Mouse (Mus musculus) heart, embryonic 15.5 days (tissue): ENCODE results near the gene Nyap1. TPM values are rescaled to one million over a fixed set of nuclear protein-coding genes. Genes with fewer than 3 reads are reported as not detected.
"Not testable (repeated sequence)": the region's sequence is repeated elsewhere in the genome, so short reads cannot be mapped to it uniquely, and the experiment has no call there.

Source experiments
- ATAC-seq: fragments of 200-750 bp; cut with Nextera tagmentation; replicated peaks from 2 replicates; pipeline ENCODE4 v1.8.0; 2017; ENCODE audit warnings: low read depth, moderate TSS enrichment; ENCODE audit not compliant: insufficient number of reproducible peaks, insufficient read depth, low FRiP score
- H3K27ac ChIP-seq: fragments of 300-500 bp; sonication (generic); 2 replicates; pipeline ENCODE4 v1.5.1; 2015; ENCODE audit warnings: mild to moderate bottlenecking, inconsistent platforms
- H3K27me3 ChIP-seq: fragments of 300-500 bp; sonication (generic); 2 replicates; pipeline ENCODE4 v1.6.1; 2015; ENCODE audit warnings: inconsistent platforms
- H3K36me3 ChIP-seq: fragments of 300-500 bp; sonication (generic); 2 replicates; pipeline ENCODE4 v1.6.1; 2015; ENCODE audit warnings: mild to moderate bottlenecking, inconsistent platforms
- H3K4me1 ChIP-seq: fragments of 300-500 bp; sonication (generic); replicated peaks from 2 replicates; pipeline ENCODE4 v1.6.1; 2015; ENCODE audit warnings: inconsistent platforms
- H3K4me2 ChIP-seq: fragments of 300-500 bp; sonication (generic); 2 replicates; pipeline ENCODE4 v1.6.1; 2015; ENCODE audit warnings: inconsistent platforms, mild to moderate bottlenecking, moderate library complexity
- H3K4me3 ChIP-seq: fragments of 300-500 bp; sonication (generic); 2 replicates; pipeline ENCODE4 v1.5.1; 2015; ENCODE audit warnings: mild to moderate bottlenecking, inconsistent platforms
- H3K9ac ChIP-seq: fragments of 300-500 bp; sonication (generic); 2 replicates; pipeline ENCODE4 v1.6.1; 2015; ENCODE audit warnings: mild to moderate bottlenecking, inconsistent platforms
- H3K9me3 ChIP-seq: fragments of 300-500 bp; sonication (generic); replicated peaks from 2 replicates; pipeline ENCODE4 v1.6.1; 2016; ENCODE audit warnings: inconsistent platforms
- WGBS: fragments of 180-500 bp; shearing (Covaris S2); methylation state at CpG from one replicate; pipeline ENCODE4 v1.1.7; 2015; ENCODE audit warnings: mixed read lengths; 5-methylcytosine and 5-hydroxymethylcytosine counted together
- polyA plus RNA-seq: library from polyadenylated mRNA; unstranded; fragments of >200 nt; fragmentation: Nextera tagmentation; extraction: Ambion mirVana; gene quantifications from 2 replicates; pipeline ENCODE4 v1.2.1, GENCODE M21; 2015

Gene Nyap1
- polyA plus RNA-seq, 1 experiment from 2014 or later: 1.2 TPM

- H3K27me3 ChIP-seq, ATAC-seq, H3K4me2 ChIP-seq, H3K9me3 ChIP-seq, H3K4me3 ChIP-seq, H3K9ac ChIP-seq: not testable (repeated sequence)
- peaks cover 61% of the 10 kb centered on the region for H3K4me1 ChIP-seq
- 92% methylated on average over 6 of the region's 8 CpGs for WGBS
- peak overlapping the region; percentile 82; the same call in 1 of the 2 replicates for H3K27ac ChIP-seq
- H3K36me3 ChIP-seq: peaks cover 13% of the 10 kb centered on the region; the same call in 1 of the 2 replicates
Measured at GRCm38 (mm10) chr5:137750212-137750611, 8.8 kb upstream of the Nyap1 start.

- Histone ChIP-seq H3K4me3 (peak overlapping the region; percentile 83), H3K9me3 (no peaks in the 10 kb centered on the region), H3K4me1 (peaks cover 59% of the 10 kb centered on the region), H3K4me2 (peak overlapping the region; percentile 98), H3K27ac (peak overlapping the region; percentile 98), H3K27me3 (no peaks in the 10 kb centered on the region), H3K9ac (no peak overlapping the region), H3K36me3 (peaks cover 13% of the 10 kb centered on the region; the same call in 1 of the 2 replicates)
- no peak for ATAC-seq
- WGBS: 36% methylated on average over 6 of the region's 6 CpGs
Measured at GRCm38 (mm10) chr5:137749196-137749836, 7.9 kb upstream of the Nyap1 start.

GRCm38 (mm10) chr5:137748130-137748770, 6.8 kb upstream of the Nyap1 start:
- Histone ChIP-seq H3K27ac (peak overlapping the region; percentile 98), H3K36me3 (peaks cover 13% of the 10 kb centered on the region; the same call in 1 of the 2 replicates), H3K9me3 (no peaks in the 10 kb centered on the region), H3K27me3 (no peaks in the 10 kb centered on the region), H3K4me1 (peaks cover 53% of the 10 kb centered on the region), H3K4me3 (peak overlapping the region; percentile 83), H3K4me2 (peak overlapping the region; percentile 98), H3K9ac (peak overlapping the region; percentile 58)
- 23% methylated on average over 5 of the region's 5 CpGs for WGBS
- no peak for ATAC-seq

GRCm38 (mm10) chr5:137747326-137747961, 6.0 kb upstream of the Nyap1 start:
- Histone ChIP-seq H3K4me3 (peak overlapping the region; percentile 83), H3K27me3 (no peaks in the 10 kb centered on the region), H3K4me1 (peaks cover 46% of the 10 kb centered on the region), H3K4me2 (peak overlapping the region; percentile 98), H3K9ac (peak overlapping the region; percentile 91), H3K27ac (peak overlapping the region; percentile 98), H3K36me3 (peaks cover 10% of the 10 kb centered on the region; the same call in 1 of the 2 replicates), H3K9me3 (no peaks in the 10 kb centered on the region)
- WGBS: 1% methylated on average over 26 of the region's 26 CpGs
- ATAC-seq: no peak

- Histone ChIP-seq H3K4me1 (peaks cover 43% of the 10 kb centered on the region), H3K9me3 (no peaks in the 10 kb centered on the region), H3K4me2 (peak overlapping the region; percentile 98), H3K27me3 (no peaks in the 10 kb centered on the region), H3K27ac (peak overlapping the region; percentile 98), H3K9ac (peak overlapping the region; percentile 91), H3K4me3 (peak overlapping the region; percentile 83), H3K36me3 (peaks cover 4% of the 10 kb centered on the region; the same call in 1 of the 2 replicates)
- WGBS: under 1% methylated on average over 16 of the region's 16 CpGs
- ATAC-seq: no peak
Measured at GRCm38 (mm10) chr5:137746851-137747325, 5.5 kb upstream of the Nyap1 start.

GRCm38 (mm10) chr5:137746282-137746850, 5.0 kb upstream of the Nyap1 start:
- H3K9ac ChIP-seq: peak overlapping the region; percentile 91
- H3K4me1 ChIP-seq: peaks cover 43% of the 10 kb centered on the region
- under 1% methylated on average over 20 of the region's 20 CpGs for WGBS
- H3K9me3 ChIP-seq: no peaks in the 10 kb centered on the region
- peak overlapping the region; percentile 83 for H3K4me3 ChIP-seq
- H3K27ac ChIP-seq: peak overlapping the region; percentile 98
- peak; percentile 38 for ATAC-seq
- H3K27me3 ChIP-seq: no peaks in the 10 kb centered on the region
- no peaks in the 10 kb centered on the region for H3K36me3 ChIP-seq
- peak overlapping the region; percentile 98 for H3K4me2 ChIP-seq

GRCm38 (mm10) chr5:137745214-137746171, 4.1 kb upstream of the Nyap1 start, which contains the start of gene Tsc22d4:
TSS of gene Tsc22d4 (plus strand) at chr5:137745730.
- peak; percentile 88 for ATAC-seq
- peaks cover 38% of the 10 kb centered on the region for H3K4me1 ChIP-seq
- peak within 1 kb of the TSS; percentile 98 for H3K4me2 ChIP-seq
- 3% methylated on average over 28 of the region's 28 CpGs for WGBS
- no peaks in the 10 kb centered on the region for H3K9me3 ChIP-seq
- H3K36me3 ChIP-seq: no peaks in the 10 kb centered on the region
- H3K9ac ChIP-seq: peak within 1 kb of the TSS; percentile 91
- no peaks in the 10 kb centered on the region for H3K27me3 ChIP-seq
- peak within 1 kb of the TSS; percentile 98 for H3K27ac ChIP-seq
- H3K4me3 ChIP-seq: peak within 1 kb of the TSS; percentile 83

- H3K4me2 ChIP-seq: no peak overlapping the region
- no peak overlapping the region for H3K4me3 ChIP-seq
- no peak overlapping the region for H3K27ac ChIP-seq
- no peaks in the 10 kb centered on the region for H3K27me3 ChIP-seq
- no peak overlapping the region for H3K9ac ChIP-seq
- H3K9me3 ChIP-seq: no peaks in the 10 kb centered on the region
- no peak for ATAC-seq
- H3K36me3 ChIP-seq: no peaks in the 10 kb centered on the region
- 95% methylated on average over 7 of the region's 7 CpGs for WGBS
- H3K4me1 ChIP-seq: peaks cover 36% of the 10 kb centered on the region
Measured at GRCm38 (mm10) chr5:137744197-137744596, 2.8 kb upstream of the Nyap1 start.

GRCm38 (mm10) chr5:137742836-137743235, 1.4 kb upstream of the Nyap1 start:
- peaks cover 24% of the 10 kb centered on the region for H3K4me1 ChIP-seq
- no peak overlapping the region for H3K4me2 ChIP-seq
- H3K27ac ChIP-seq: no peak overlapping the region
- ATAC-seq: no peak
- H3K9ac ChIP-seq: no peak overlapping the region
- WGBS: 92% methylated on average over 6 of the region's 6 CpGs
- no peaks in the 10 kb centered on the region for H3K9me3 ChIP-seq
- no peaks in the 10 kb centered on the region for H3K36me3 ChIP-seq
- H3K4me3 ChIP-seq: no peak overlapping the region
- H3K27me3 ChIP-seq: no peaks in the 10 kb centered on the region

GRCm38 (mm10) chr5:137742048-137742447, 641 bp upstream of the Nyap1 start:
- H3K9ac ChIP-seq: peak overlapping the region; percentile 77; the same call in 1 of the 2 replicates
- H3K4me3 ChIP-seq: peak overlapping the region; percentile 67
- peak overlapping the region; percentile 90 for H3K4me2 ChIP-seq
- H3K36me3 ChIP-seq: 0 out of 2 replicates have a peak, but pooled peaks cover under 1% of the 10 kb centered on the region
- ATAC-seq: no peak
- WGBS: 53% methylated on average over 10 of the region's 10 CpGs
- H3K27ac ChIP-seq: no peak overlapping the region
- no peaks in the 10 kb centered on the region for H3K9me3 ChIP-seq
- H3K4me1 ChIP-seq: peaks cover 19% of the 10 kb centered on the region
- no peaks in the 10 kb centered on the region for H3K27me3 ChIP-seq
